Mouse (Mus musculus) forebrain, postnatal 0 days (tissue): ENCODE measurements around the gene Caln1. TPM values are rescaled to one million over a fixed set of nuclear protein-coding genes. Genes with fewer than 3 reads are reported as not detected.

ENCODE experiments used
- ATAC-seq: fragments of 200-750 bp; cut with Nextera tagmentation; 2 replicates; pipeline ENCODE4 v1.8.0; 2017; ENCODE audit warnings: mild to moderate bottlenecking, moderate library complexity
- DNase-seq: peaks from one replicate; pipeline ENCODE4 v3.0.0-alpha.2; 2015
- H3K27ac ChIP-seq: fragments of 300-500 bp; sonication (generic); 2 replicates; pipeline ENCODE4 v1.5.1; 2014; ENCODE audit warnings: low read depth, mild to moderate bottlenecking, antibody characterized with exemption, low read length, moderate library complexity, mixed read lengths
- H3K27me3 ChIP-seq: fragments of 300-500 bp; sonication (generic); 2 replicates; pipeline ENCODE4 v1.6.1; 2014; ENCODE audit warnings: mild to moderate bottlenecking, low read length, mixed read lengths; ENCODE audit not compliant: insufficient read depth
- H3K36me3 ChIP-seq: fragments of 300-500 bp; sonication (generic); 2 replicates; pipeline ENCODE4 v1.6.1; 2014; ENCODE audit warnings: mild to moderate bottlenecking, moderate library complexity; ENCODE audit not compliant: insufficient read depth
- H3K4me1 ChIP-seq: fragments of 300-500 bp; sonication (generic); 2 replicates; pipeline ENCODE4 v1.6.1; 2014; ENCODE audit warnings: antibody characterized with exemption; ENCODE audit not compliant: insufficient read depth
- H3K4me2 ChIP-seq: fragments of 300-500 bp; sonication (generic); 2 replicates; pipeline ENCODE4 v1.6.1; 2014; ENCODE audit warnings: low read depth, mild to moderate bottlenecking, moderate library complexity
- H3K4me3 ChIP-seq: fragments of 300-500 bp; sonication (generic); 2 replicates; pipeline ENCODE4 v1.5.1; 2014; ENCODE audit warnings: low read depth, low read length, mixed read lengths
- H3K9ac ChIP-seq: fragments of 300-500 bp; sonication (generic); 2 replicates; pipeline ENCODE4 v1.6.1; 2014; ENCODE audit warnings: mild to moderate bottlenecking
- H3K9me3 ChIP-seq: fragments of 300-500 bp; sonication (generic); 2 replicates; pipeline ENCODE4 v1.6.1; 2016; ENCODE audit warnings: low read length
- CTCF ChIP-seq: sonication (generic); IDR thresholded peaks from 2 replicates; pipeline ENCODE4 v1.5.1; 2016; ENCODE audit warnings: antibody characterized with exemption, control low read depth, low read depth
- WGBS: fragments of 180-500 bp; shearing (Covaris S2); extraction: QIAGEN DNeasy Blood & Tissue Kit; methylation state at CpG from one replicate; pipeline ENCODE4 v1.1.7; 2014; 5-methylcytosine and 5-hydroxymethylcytosine counted together
- polyA plus RNA-seq: library from polyadenylated mRNA; unstranded; fragments of >200 nt; fragmentation: Nextera tagmentation; extraction: Ambion mirVana; gene quantifications from 2 replicates; pipeline ENCODE4 v1.2.1, GENCODE M21; 2015
- total RNA-seq: library from RNA; depleted of rRNA; stranded (reverse); fragments of >200 nt; gene quantifications from 2 replicates; pipeline ENCODE4 v1.2.3, GENCODE M21; 2014

The Caln1 gene
- total and polyA plus RNA-seq, 2 experiments from 2014 or later, result 48.7 to 58.7 TPM

DNA sequence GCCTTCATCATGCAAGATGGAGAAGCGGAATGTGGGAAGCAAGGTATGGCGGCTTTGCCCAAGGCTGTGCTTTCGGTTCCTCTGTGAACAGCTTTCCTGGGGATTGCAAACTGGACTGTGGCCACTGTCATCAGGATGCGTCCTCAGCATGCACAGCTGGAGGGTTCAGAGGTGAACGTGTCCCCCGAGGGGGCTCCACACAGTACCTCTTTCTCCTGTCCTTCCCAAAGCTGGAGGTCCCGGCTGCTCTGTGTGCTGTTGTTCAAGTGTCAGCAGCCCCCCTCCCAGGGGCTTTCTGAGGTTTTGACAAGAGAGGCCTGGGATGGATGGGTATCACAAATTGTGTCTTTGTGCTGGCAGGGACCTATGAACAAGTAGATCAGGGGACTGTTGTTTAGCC is 17.2 kb downstream of the Caln1 start:
- no peak overlapping the region for H3K9ac ChIP-seq
- H3K4me2 ChIP-seq, result no peak overlapping the region
- no peaks in the 10 kb centered on the region for H3K36me3 ChIP-seq
- no peak overlapping the region for H3K4me3 ChIP-seq
- DNase-seq (no peak), ATAC-seq (no peak)
- H3K27ac ChIP-seq, result no peak overlapping the region
- H3K9me3 ChIP-seq, result no peaks in the 10 kb centered on the region
- 63% methylated on average over 7 of the region's 7 CpGs for WGBS
- H3K27me3 ChIP-seq, result no peaks in the 10 kb centered on the region
- no peak for TF ChIP-seq CTCF
- H3K4me1 ChIP-seq, result peaks cover 7% of the 10 kb centered on the region; the same call in 1 of the 2 replicates

DNA sequence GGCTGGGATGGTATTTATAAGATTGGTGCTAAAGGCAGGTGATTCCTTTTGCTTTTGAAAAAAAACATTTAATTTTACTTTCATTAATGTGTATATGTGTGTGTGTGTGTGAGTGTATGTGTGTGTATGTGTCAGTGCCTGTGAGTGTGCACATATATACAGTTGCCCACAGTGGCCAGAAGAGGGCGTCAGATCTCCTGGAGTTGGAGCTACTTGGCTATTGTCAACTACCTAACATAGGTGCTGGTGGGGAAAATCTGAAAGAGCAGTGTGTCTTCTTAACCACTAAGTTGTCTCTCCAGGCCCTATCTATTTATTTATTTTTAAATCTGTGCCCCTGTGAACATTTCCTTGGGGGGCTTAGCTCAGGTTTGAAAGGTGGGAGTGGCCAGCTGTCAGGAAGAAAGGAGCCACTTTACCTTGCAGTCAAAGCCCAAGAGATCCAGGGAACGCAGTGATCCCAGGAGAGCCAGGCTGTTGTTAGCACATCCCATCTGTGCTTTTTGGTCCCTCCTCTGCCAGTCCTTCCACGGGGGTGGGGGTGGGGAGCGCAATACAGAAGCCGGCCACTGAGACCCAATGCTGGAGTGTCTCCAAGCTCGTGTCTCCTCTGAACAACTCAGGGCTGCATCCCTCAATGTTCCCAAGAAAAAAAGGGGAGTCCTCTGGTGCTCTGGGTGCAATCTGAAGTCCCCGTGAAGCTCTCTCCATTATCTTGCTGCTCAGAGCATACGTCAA is 24.5 kb downstream of the Caln1 start:
- WGBS, result 32% methylated on average over 8 of the region's 8 CpGs
- no peak for DNase-seq

DNA sequence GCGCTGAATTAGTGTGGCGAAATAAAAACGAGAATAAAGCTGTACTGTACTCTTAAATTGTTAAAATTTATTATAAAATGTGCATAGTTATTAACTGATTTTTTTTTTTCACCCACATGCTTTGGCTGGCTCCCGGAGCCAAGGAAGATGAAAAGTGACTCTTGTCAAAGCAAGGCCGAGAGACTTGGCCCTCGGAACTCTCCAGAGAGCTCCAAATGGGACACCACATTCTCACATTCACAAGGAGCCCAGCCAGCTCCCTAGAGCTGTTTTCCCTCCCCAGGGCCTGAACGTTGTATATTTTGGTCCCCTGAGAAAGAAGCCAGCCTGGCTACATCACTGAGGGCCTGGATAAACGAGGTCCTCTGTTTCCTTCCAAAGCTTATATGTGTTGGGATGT is 25.1 kb downstream of the Caln1 start:
- DNase-seq (no peak), ATAC-seq (no peak)
- no peak for TF ChIP-seq CTCF
- Histone ChIP-seq H3K27ac (no peak overlapping the region), H3K4me2 (no peak overlapping the region), H3K27me3 (no peaks in the 10 kb centered on the region), H3K36me3 (no peaks in the 10 kb centered on the region), H3K4me1 (0 out of 2 replicates have a peak, but pooled peaks cover 4% of the 10 kb centered on the region), H3K9ac (no peak overlapping the region), H3K9me3 (no peaks in the 10 kb centered on the region), H3K4me3 (no peak overlapping the region)
- WGBS, result 53% methylated on average over 8 of the region's 8 CpGs

More for the DNA sequence above, 24.5 kb downstream of the Caln1 start:
- H3K36me3 ChIP-seq, result no peaks in the 10 kb centered on the region
- peak; percentile 44 for TF ChIP-seq CTCF
- H3K9me3 ChIP-seq, result no peaks in the 10 kb centered on the region
- H3K9ac ChIP-seq, result no peak overlapping the region
- H3K4me3 ChIP-seq, result no peak overlapping the region
- no peak overlapping the region for H3K4me2 ChIP-seq
- H3K27ac ChIP-seq, result no peak overlapping the region
- H3K27me3 ChIP-seq, result no peaks in the 10 kb centered on the region
- 0 out of 2 replicates have a peak, but pooled peaks cover 4% of the 10 kb centered on the region for H3K4me1 ChIP-seq
- ATAC-seq, result no peak

DNA sequence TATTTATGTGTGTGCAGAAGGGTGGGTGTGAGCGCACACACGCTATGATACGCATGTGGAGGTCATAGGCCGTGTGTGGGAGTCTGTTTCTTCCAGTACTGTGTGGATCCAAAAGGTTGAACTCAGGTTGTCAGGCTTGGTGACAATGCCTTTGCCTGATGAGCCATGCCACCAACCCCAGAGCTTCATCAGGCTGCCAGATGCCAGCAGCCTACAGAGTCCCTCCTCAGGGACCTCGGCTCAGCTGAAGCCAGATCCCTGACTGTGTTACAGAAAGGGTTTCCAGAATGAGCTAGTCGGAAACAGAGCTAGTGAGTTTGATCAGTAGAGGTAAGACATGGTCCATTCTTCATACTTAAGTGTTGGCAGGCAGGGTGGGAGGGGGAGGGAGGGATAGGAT is 25.9 kb downstream of the Caln1 start:
- H3K27me3 ChIP-seq, result no peaks in the 10 kb centered on the region
- ATAC-seq (no peak), DNase-seq (no peak)
- no peak for TF ChIP-seq CTCF
- H3K9ac ChIP-seq, result no peak overlapping the region
- no peak overlapping the region for H3K4me3 ChIP-seq
- H3K9me3 ChIP-seq, result no peaks in the 10 kb centered on the region
- 77% methylated on average over 6 of the region's 6 CpGs for WGBS
- 0 out of 2 replicates have a peak, but pooled peaks cover 4% of the 10 kb centered on the region for H3K4me1 ChIP-seq
- no peak overlapping the region for H3K4me2 ChIP-seq
- no peaks in the 10 kb centered on the region for H3K36me3 ChIP-seq
- H3K27ac ChIP-seq, result no peak overlapping the region

DNA sequence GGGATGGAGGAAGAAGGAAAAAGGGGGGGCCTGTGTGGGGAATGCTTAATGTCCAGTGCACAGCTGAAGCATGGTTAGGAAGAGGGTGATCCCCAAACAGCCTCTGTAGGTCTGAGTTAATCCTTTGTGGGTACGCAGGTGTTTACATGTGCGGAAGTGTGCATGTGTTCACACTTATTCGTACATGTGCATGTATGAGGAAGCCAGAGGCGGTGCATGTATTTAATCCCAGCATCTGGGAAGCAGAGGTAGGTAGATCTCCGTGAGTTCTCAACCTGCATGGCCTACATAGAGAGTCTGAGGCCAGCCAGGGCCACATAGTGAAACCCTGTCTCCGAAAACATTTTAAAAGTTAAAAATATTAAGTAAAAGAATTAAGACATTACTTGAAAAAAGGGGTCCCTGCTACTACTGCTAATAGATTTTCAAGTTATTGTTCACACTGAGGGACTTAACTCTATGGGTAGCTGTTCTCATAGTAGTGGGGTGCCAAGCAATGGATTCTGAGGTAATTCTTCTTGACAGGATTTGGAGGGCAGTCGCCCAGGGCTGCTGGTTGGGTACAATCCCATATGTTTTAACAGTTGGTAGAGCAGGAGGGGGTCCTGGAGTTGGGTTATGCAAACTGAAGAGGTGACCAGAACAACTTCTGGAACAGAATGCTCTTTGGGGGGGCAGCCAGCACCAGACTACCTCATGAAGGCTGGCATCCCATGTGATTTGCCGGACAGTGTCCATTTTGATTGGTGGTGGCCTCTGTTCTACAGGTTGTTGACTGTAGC is 31.1 kb downstream of the Caln1 start:
- no peak overlapping the region for H3K27ac ChIP-seq
- no peaks in the 10 kb centered on the region for H3K4me1 ChIP-seq
- H3K4me2 ChIP-seq, result no peak overlapping the region
- no peak overlapping the region for H3K4me3 ChIP-seq
- WGBS, result 90% methylated on average over 8 of the region's 8 CpGs
- H3K36me3 ChIP-seq, result no peaks in the 10 kb centered on the region
- no peak for TF ChIP-seq CTCF
- no peak for ATAC-seq
- no peak overlapping the region for H3K9ac ChIP-seq
- no peaks in the 10 kb centered on the region for H3K9me3 ChIP-seq
- H3K27me3 ChIP-seq, result no peaks in the 10 kb centered on the region
- DNase-seq, result no peak

DNA sequence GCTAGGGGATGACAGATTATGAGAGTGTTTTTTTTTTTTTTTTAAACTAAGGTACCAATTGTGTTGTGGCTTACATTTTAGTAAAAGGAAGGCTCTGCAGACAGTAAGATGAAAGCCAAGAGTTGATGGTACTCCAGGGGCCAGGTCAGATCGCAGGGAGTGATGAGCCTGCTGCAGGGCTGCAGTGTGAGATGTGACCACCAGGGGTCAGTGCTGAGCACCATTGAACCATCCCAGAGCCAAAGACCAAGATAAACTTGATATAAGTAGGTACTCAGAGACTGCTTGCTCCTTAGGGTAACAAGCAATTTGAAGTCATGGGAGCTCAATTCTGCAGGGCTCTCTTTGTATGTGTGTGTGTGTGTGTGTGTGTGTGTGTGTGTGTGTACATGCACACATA is 35.9 kb downstream of the Caln1 start:
- Histone ChIP-seq H3K4me2 (no peak overlapping the region), H3K27me3 (no peaks in the 10 kb centered on the region), H3K9ac (no peak overlapping the region), H3K4me1 (no peaks in the 10 kb centered on the region), H3K4me3 (no peak overlapping the region), H3K27ac (no peak overlapping the region), H3K9me3 (no peaks in the 10 kb centered on the region), H3K36me3 (no peaks in the 10 kb centered on the region)
- WGBS, result 29% methylated on average over 1 of the region's 1 CpGs
- peak; percentile 70 for DNase-seq
- TF ChIP-seq CTCF, result peak; percentile 89
- no peak for ATAC-seq

DNA sequence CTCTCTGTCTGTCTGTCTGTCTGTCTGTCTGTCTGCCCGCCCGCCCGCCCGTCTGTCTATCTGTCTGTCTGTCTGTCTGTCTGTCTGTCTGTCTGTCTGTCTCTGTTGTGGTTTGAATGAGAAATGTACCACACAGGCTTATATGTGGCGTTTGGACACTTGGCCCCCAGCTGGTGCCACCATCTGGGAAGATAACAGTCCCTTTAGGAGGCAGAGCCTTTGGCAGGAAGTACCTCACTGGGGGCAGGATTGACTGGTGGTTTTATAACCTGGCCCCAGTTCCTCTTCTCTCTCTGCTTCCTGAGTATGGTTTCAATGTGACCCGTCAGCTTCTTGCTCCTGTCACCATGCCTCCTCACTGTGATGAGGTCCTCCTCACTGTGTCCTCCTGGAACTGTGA is 40.5 kb downstream of the Caln1 start:
- WGBS, result 92% methylated on average over 6 of the region's 6 CpGs
- H3K27ac ChIP-seq, result no peak overlapping the region
- no peak overlapping the region for H3K9ac ChIP-seq
- peaks cover 6% of the 10 kb centered on the region; the same call in 1 of the 2 replicates for H3K9me3 ChIP-seq
- H3K4me1 ChIP-seq, result no peaks in the 10 kb centered on the region
- no peak for ATAC-seq
- no peak for TF ChIP-seq CTCF
- no peaks in the 10 kb centered on the region for H3K36me3 ChIP-seq
- no peak for DNase-seq
- no peak overlapping the region for H3K4me2 ChIP-seq
- H3K4me3 ChIP-seq, result no peak overlapping the region
- no peaks in the 10 kb centered on the region for H3K27me3 ChIP-seq
